Mouse (Mus musculus): ENCODE results near the gene Fam166b. TPM values are rescaled to one million over a fixed set of nuclear protein-coding genes. Genes with fewer than 3 reads are reported as not detected.

Gene Fam166b
- polyA plus RNA-seq, 1 experiment from 2014 or later, result not detected

DNA sequence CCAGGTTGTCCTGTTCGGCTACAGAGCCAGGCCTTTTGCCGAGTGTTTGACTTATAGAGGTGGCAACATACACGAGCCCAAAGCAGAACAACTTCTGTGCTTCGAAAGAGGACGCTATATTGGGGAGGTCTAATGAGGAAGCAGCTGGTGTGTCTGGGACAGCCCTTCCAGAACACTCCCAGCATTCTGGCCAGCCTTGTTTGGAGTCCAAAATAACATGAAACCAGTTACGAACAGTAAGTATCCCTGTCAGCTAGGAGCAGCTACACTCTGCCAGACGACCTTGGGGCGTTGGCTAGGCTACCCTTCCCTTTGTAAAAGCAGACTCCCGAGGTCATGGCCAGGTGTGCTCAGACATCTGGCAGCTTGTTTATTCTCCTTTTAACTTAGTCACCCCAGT, 26.7 kb downstream of the Fam166b start:
- peaks cover 31% of the 10 kb centered on the region for H3K27me3 ChIP-seq
- no peak overlapping the region for H3K27ac ChIP-seq
- H3K4me2 ChIP-seq, result no peak overlapping the region
- no peaks in the 10 kb centered on the region for H3K36me3 ChIP-seq
- no peak overlapping the region for H3K9ac ChIP-seq
- H3K4me3 ChIP-seq (replicated peaks), result no peak overlapping the region
- peaks cover 4% of the 10 kb centered on the region; the same call in 1 of the 2 replicates for H3K4me1 ChIP-seq (replicated peaks)
- H3K9me3 ChIP-seq (replicated peaks), result no peaks in the 10 kb centered on the region
- ATAC-seq (ENCODE audit: low read depth) (no peak), DNase-seq (no peak)
- WGBS (ENCODE audit: insufficient replicate concordance), result 58% methylated on average over 9 of the region's 9 CpGs

DNA sequence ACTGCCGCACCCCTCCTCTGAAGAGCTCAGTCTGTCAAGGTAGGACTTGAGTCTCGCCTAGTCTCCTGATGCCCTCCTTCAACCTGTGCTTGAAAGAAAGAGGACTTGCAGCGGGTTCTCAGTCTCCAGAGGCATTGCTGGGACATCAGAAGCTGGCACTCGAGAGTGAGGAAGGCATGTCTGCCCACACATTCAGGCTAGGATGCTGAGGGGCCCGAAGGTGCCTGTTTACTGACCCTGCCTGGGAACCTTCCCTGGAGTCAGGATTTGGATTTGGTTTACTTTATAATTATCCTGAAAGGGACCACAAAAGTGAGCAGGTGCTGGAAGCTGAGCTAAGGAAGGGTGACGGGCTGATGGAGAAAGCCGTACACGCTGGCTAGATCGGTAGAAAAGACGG, 27.4 kb downstream of the Fam166b start:
- Histone ChIP-seq H3K4me3 (replicated peaks) (no peak overlapping the region), H3K27ac (no peak overlapping the region), H3K4me1 (replicated peaks) (peaks cover 1% of the 10 kb centered on the region; the same call in 1 of the 2 replicates), H3K27me3 (peaks cover 25% of the 10 kb centered on the region), H3K36me3 (no peaks in the 10 kb centered on the region), H3K9me3 (replicated peaks) (no peaks in the 10 kb centered on the region), H3K4me2 (no peak overlapping the region), H3K9ac (no peak overlapping the region)
- DNase-seq (no peak), ATAC-seq (ENCODE audit: low read depth) (no peak)
- 70% methylated on average over 10 of the region's 10 CpGs for WGBS (ENCODE audit: insufficient replicate concordance)

DNA sequence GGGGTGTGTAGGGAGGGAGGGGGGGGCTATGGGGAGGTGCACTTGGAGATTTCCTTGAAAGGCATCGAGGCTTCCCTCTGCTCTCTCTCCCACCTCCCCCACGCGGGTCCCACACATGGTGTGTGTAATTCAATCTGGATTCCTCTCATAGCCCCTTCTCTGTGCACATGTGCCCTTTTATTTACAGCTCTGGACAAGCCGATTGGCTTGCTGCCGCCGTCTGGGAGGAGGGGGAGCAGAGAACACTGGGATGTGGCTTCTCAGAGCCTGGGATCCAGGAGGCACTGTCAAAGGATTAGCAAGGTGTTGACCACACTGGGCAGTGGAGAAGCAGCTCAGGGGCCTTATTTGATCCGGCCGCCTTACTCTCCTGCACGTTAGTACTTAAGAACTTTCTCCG, 28.0 kb downstream of the Fam166b start:
- H3K4me2 ChIP-seq, result no peak overlapping the region
- no peaks in the 10 kb centered on the region for H3K9me3 ChIP-seq (replicated peaks)
- no peaks in the 10 kb centered on the region for H3K36me3 ChIP-seq
- WGBS (ENCODE audit: insufficient replicate concordance), result 47% methylated on average over 10 of the region's 10 CpGs
- no peak overlapping the region for H3K9ac ChIP-seq
- H3K4me3 ChIP-seq (replicated peaks), result no peak overlapping the region
- H3K27ac ChIP-seq, result no peak overlapping the region
- H3K27me3 ChIP-seq, result peaks cover 20% of the 10 kb centered on the region
- DNase-seq (no peak), ATAC-seq (ENCODE audit: low read depth) (no peak)
- no peaks in the 10 kb centered on the region for H3K4me1 ChIP-seq (replicated peaks)

DNA sequence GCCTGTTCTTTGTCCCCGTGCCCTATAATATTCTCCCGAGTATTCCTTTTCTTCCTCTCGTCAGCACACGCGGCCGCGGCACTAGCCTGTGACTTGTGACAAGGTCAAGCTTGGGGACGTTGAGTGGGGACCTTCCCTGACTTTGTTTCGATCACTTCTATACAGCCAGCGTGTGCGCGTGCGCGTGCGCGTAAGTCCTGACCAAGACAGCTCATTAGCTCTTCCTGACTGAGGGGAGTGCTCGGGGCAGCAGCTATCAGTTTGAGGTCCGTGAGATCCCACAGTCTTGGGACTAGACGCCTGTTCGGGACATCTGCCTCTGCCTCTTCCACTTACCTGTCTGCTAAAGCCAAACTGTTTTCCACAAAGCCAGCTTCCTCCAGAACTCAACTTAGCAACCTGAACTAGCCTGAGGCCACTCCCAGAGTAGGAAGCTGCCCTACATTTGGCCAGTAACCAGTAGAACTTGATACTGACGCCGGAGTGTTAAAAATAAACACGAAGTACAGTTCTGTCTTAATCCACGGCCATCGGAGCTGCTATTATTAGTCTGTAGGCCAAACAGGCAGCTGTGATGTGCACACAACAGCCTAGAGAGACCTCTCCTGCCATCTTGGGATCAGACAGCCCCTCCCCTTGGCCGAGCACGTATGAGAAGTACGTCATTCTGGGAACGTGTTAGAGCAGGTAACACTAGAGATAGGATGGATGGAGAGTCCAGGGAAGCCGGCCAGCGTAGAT, 29.4 kb downstream of the Fam166b start:
- no peak for DNase-seq
- no peak for ATAC-seq (ENCODE audit: low read depth)
- WGBS (ENCODE audit: insufficient replicate concordance), result 73% methylated on average over 31 of the region's 31 CpGs

DNA sequence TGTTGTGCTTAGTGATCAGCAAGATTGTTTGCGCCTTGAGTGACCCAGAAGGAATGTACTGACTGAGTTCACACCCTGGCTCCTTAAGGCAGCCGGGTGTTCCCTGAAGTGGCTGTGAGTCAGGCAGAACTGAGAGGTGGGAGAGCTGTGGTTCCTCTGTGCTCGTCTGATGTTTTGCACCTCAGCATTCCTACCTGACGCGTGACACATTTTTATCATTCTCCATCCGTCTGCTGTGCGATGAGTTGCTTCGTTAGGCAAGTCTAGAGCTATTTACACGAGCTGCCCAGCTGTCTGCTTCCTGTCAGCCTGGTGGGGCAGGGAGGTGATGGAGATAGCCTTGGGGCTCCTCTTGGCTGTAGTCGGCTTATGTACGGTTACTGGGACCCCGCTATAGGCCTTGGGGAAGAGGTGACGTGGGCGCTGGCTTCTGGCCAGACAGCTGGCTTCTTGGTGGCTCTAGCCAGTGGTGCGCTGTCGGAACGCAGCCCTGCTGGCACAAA, 30.1 kb downstream of the Fam166b start:
- no peaks in the 10 kb centered on the region for H3K9me3 ChIP-seq (replicated peaks)
- H3K27ac ChIP-seq, result no peak overlapping the region
- no peak overlapping the region for H3K4me2 ChIP-seq
- peaks cover 4% of the 10 kb centered on the region; the same call in 1 of the 2 replicates for H3K4me1 ChIP-seq (replicated peaks)
- no peak overlapping the region for H3K4me3 ChIP-seq (replicated peaks)
- no peak overlapping the region for H3K9ac ChIP-seq
- peaks cover 8% of the 10 kb centered on the region; the same call in 1 of the 2 replicates for H3K27me3 ChIP-seq
- no peaks in the 10 kb centered on the region for H3K36me3 ChIP-seq
- DNase-seq, result no peak
- 43% methylated on average over 17 of the region's 17 CpGs for WGBS (ENCODE audit: insufficient replicate concordance)
- ATAC-seq (ENCODE audit: low read depth), result no peak

More for the DNA sequence above, 29.4 kb downstream of the Fam166b start:
- peaks cover 10% of the 10 kb centered on the region; the same call in 1 of the 2 replicates for H3K27me3 ChIP-seq
- H3K9me3 ChIP-seq (replicated peaks), result no peaks in the 10 kb centered on the region
- no peak overlapping the region for H3K9ac ChIP-seq
- no peaks in the 10 kb centered on the region for H3K4me1 ChIP-seq (replicated peaks)
- H3K4me3 ChIP-seq (replicated peaks), result no peak overlapping the region
- no peak overlapping the region for H3K27ac ChIP-seq
- H3K4me2 ChIP-seq, result no peak overlapping the region
- no peaks in the 10 kb centered on the region for H3K36me3 ChIP-seq

DNA sequence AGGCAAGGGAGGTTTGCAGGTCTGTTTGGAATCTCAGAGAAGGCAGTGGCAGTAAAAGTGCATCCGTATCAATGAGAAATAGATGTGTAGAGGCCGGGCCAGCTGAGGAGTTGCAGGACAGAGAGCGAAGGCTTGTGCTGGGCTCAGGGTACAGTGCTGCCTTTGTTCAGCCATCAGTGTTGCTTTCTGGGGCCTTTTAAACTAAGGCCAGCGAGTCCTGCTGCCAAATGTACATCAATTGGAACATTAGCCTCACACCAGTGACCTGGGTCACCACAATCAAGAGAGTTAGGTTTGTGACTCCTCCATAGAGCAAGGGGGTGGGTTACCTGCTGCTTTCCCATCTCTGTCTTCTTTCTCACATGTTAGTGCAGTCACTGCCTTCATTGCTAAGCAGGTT, 30.9 kb downstream of the Fam166b start:
- Histone ChIP-seq H3K9ac (no peak overlapping the region), H3K27ac (no peak overlapping the region), H3K4me3 (replicated peaks) (no peak overlapping the region), H3K4me1 (replicated peaks) (peaks cover 5% of the 10 kb centered on the region; the same call in 1 of the 2 replicates), H3K4me2 (no peak overlapping the region), H3K27me3 (peaks cover 8% of the 10 kb centered on the region; the same call in 1 of the 2 replicates), H3K9me3 (replicated peaks) (no peaks in the 10 kb centered on the region), H3K36me3 (no peaks in the 10 kb centered on the region)
- ATAC-seq (ENCODE audit: low read depth) (no peak), DNase-seq (no peak)
- 69% methylated on average over 4 of the region's 4 CpGs for WGBS (ENCODE audit: insufficient replicate concordance)

DNA sequence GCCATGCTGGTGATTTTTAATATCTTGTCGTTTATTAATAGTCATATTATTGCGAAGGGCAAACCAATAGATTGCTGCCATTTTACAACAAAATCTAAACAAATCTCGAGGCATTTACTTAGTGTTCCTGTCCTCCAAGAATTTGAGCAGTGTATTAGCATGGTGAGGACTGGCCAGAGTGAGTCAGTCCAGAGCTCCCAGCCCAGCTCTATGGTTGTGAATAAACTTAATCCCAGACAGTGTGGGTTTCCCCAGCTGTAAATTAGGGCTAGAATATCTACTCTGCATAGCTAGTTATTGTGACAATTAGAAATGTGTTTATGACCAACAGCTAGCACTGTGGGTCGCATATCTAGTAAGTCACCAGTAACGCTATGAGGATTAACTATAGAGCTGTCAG, 32.6 kb downstream of the Fam166b start:
- Histone ChIP-seq H3K27me3 (peaks cover 8% of the 10 kb centered on the region; the same call in 1 of the 2 replicates), H3K4me3 (replicated peaks) (no peak overlapping the region), H3K4me2 (no peak overlapping the region), H3K27ac (no peak overlapping the region), H3K9ac (no peak overlapping the region), H3K9me3 (replicated peaks) (no peaks in the 10 kb centered on the region), H3K36me3 (no peaks in the 10 kb centered on the region), H3K4me1 (replicated peaks) (peaks cover 6% of the 10 kb centered on the region; the same call in 1 of the 2 replicates)
- DNase-seq (no peak), ATAC-seq (ENCODE audit: low read depth) (no peak)
- 66% methylated on average over 5 of the region's 5 CpGs for WGBS (ENCODE audit: insufficient replicate concordance)

DNA sequence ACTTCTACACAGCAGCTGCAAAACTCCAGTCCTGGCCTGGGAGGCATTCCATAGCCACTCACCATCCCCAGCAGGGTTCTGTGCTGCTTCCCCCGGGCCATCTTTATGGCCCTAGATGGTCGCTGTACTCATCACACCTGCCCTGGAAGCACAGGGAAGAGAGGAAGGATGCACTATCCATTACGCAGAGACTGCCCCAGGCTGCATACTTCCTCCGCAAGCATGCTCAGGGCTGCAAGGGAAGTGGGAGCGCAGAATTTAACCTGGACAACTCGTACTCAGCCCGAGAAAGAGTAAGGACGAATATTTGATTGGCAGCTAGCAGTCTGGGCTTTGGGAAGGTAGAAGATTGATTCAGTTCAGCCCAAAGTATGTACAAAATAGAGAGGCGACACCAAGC, 33.1 kb downstream of the Fam166b start:
- Histone ChIP-seq H3K9ac (no peak overlapping the region), H3K4me2 (no peak overlapping the region), H3K36me3 (no peaks in the 10 kb centered on the region), H3K4me3 (replicated peaks) (no peak overlapping the region), H3K4me1 (replicated peaks) (peaks cover 7% of the 10 kb centered on the region; the same call in 1 of the 2 replicates), H3K9me3 (replicated peaks) (no peaks in the 10 kb centered on the region), H3K27ac (no peak overlapping the region), H3K27me3 (peaks cover 8% of the 10 kb centered on the region; the same call in 1 of the 2 replicates)
- no peak for DNase-seq
- no peak for ATAC-seq (ENCODE audit: low read depth)
- WGBS (ENCODE audit: insufficient replicate concordance), result 51% methylated on average over 9 of the region's 9 CpGs

DNA sequence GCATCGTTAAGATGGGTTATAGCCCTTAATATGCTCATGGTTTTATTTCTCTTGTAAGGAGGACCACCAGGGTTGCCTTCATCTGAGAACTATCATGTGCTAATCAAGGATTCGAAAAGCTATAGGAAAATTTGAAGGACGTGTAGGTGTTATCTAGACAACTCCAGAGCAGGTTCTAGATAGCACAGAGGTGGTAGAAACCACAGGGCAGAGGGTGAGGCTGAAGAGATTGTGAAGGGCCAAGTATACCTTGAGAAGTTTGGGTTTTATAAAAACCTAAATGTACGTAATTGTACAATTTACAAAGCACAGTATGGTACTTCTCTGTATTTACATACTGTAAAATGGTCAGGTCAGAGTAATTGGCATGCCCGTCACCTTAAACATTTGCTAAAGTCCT, 33.8 kb downstream of the Fam166b start:
- ATAC-seq (ENCODE audit: low read depth), result no peak
- no peak overlapping the region for H3K27ac ChIP-seq
- no peak overlapping the region for H3K4me2 ChIP-seq

DNA sequence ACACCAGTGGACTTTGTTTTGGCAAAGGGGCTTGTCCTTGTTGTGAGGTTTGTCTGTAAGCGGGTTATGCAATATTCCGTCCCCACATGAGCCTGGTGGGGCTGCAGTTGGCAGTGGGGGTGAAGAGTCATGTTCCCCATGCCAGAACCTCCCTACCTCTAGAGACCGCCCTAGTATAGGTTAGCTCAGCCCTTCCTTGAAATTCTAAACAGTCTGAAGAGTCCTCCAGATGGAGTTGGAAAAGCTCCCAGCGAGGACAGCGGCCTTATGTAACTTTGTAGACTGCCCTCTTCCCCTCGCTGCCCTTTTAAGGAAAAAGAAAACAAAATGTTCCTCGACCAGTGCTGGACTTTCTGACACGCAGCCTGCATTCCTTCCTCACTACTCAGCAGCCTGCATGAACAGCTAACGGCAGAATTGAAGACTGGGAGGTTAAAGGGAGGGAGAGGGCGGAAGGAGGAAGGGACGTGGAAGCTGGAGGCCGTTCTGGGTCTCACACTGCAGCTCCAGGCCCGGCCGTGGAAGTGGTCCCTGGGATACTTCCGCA, 34.5 kb downstream of the Fam166b start:
- Histone ChIP-seq H3K27me3 (peaks cover 4% of the 10 kb centered on the region; the same call in 1 of the 2 replicates), H3K4me2 (no peak overlapping the region), H3K27ac (0 out of 2 replicates have a peak overlapping the region, but pooled peaks have one; percentile 8), H3K36me3 (no peaks in the 10 kb centered on the region), H3K9ac (no peak overlapping the region), H3K4me1 (replicated peaks) (peaks cover 11% of the 10 kb centered on the region; the same call in 1 of the 2 replicates), H3K4me3 (replicated peaks) (no peak overlapping the region), H3K9me3 (replicated peaks) (no peaks in the 10 kb centered on the region)
- 0 out of 2 replicates have a peak, but pooled peaks have one; percentile 31 for ATAC-seq (ENCODE audit: low read depth)
- WGBS (ENCODE audit: insufficient replicate concordance), result 46% methylated on average over 15 of the region's 15 CpGs
- no peak for DNase-seq

More for the DNA sequence above, 33.8 kb downstream of the Fam166b start:
- DNase-seq, result no peak
- Histone ChIP-seq H3K4me1 (replicated peaks) (peaks cover 7% of the 10 kb centered on the region; the same call in 1 of the 2 replicates), H3K9me3 (replicated peaks) (no peaks in the 10 kb centered on the region), H3K4me3 (replicated peaks) (no peak overlapping the region), H3K27me3 (peaks cover 8% of the 10 kb centered on the region; the same call in 1 of the 2 replicates), H3K9ac (no peak overlapping the region), H3K36me3 (no peaks in the 10 kb centered on the region)
- 45% methylated on average over 5 of the region's 5 CpGs for WGBS (ENCODE audit: insufficient replicate concordance)

DNA sequence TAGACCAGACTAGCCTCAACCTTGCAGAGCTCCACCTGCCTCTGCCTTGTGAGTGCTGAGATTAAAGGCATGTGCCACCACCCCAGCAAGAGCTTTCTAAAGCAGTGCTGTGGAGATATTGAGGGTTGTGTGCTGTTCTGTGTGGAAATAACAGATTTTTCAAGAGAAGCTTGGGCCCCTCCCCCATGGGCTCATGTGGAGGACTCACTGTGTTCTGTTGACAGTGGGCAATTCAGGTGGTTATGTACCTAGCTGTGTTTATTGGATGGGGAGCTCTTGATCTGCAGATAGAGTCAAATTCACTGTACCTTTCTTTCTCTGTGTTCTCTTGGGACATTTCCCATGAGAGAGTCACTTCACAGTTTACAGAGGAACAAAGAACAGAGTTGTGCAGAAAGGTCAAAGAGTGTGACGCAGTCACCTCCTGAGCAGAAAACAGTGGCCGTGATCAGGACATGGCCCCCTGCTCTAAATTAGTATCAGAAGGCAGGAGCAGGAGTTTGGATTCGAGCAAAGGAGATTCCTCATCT, 37.3 kb downstream of the Fam166b start:
- Histone ChIP-seq H3K4me1 (replicated peaks) (peaks cover 11% of the 10 kb centered on the region; the same call in 1 of the 2 replicates), H3K27ac (no peak overlapping the region), H3K27me3 (no peaks in the 10 kb centered on the region), H3K4me2 (no peak overlapping the region), H3K4me3 (replicated peaks) (no peak overlapping the region), H3K9ac (no peak overlapping the region), H3K9me3 (replicated peaks) (no peaks in the 10 kb centered on the region), H3K36me3 (no peaks in the 10 kb centered on the region)
- WGBS (ENCODE audit: insufficient replicate concordance), result 54% methylated on average over 3 of the region's 3 CpGs
- ATAC-seq (ENCODE audit: low read depth), result no peak
- DNase-seq, result no peak

Measured in liver, embryonic 13.5 days (tissue).